Mouse (Mus musculus): ENCODE results near the gene Cald1. TPM values are rescaled to one million over a fixed set of nuclear protein-coding genes. Genes with fewer than 3 reads are reported as not detected.

Cald1 gene
- polyA plus RNA-seq, 1 experiment, result 403 TPM

- Histone ChIP-seq H3K36me3 (ENCODE audit: control insufficient read depth, insufficient read depth, low read length, poor library complexity, severe bottlenecking) (no peaks in the 10 kb centered on the region), H3K27ac (ENCODE audit: insufficient read depth, low read length) (no peak overlapping the region), H3K9me3 (replicated peaks; ENCODE audit: control insufficient read depth, insufficient read depth, low read length, poor library complexity, severe bottlenecking) (no peaks in the 10 kb centered on the region), H3K9ac (ENCODE audit: low read depth, poor library complexity, severe bottlenecking) (no peak overlapping the region), H3K4me1 (ENCODE audit: control insufficient read depth, insufficient read depth, low read length) (no peaks in the 10 kb centered on the region), H3K4me3 (ENCODE audit: low read depth, low read length) (no peak overlapping the region), H3K27me3 (ENCODE audit: control insufficient read depth, insufficient read depth, low read length, poor library complexity, severe bottlenecking) (no peaks in the 10 kb centered on the region)
- TF ChIP-seq CTCF (IDR thresholded peaks at IDR 0.05; ENCODE audit: low read depth, low read length) (no peak), EP300 (IDR thresholded peaks at IDR 0.05; ENCODE audit: insufficient read depth, low read depth, low read length) (no peak), POLR2A (IDR thresholded peaks at IDR 0.05; ENCODE audit: insufficient read depth, low read length) (no peak)
Observed at GRCm38 (mm10) chr6:34682126-34682525, 83.8 kb downstream of the Cald1 start.

GRCm38 (mm10) chr6:34684886-34685285, 86.6 kb downstream of the Cald1 start:
- H3K4me3 ChIP-seq (ENCODE audit: low read depth, low read length), result no peak overlapping the region
- H3K9ac ChIP-seq (ENCODE audit: low read depth, poor library complexity, severe bottlenecking), result no peak overlapping the region
- H3K36me3 ChIP-seq (ENCODE audit: control insufficient read depth, insufficient read depth, low read length, poor library complexity, severe bottlenecking), result no peaks in the 10 kb centered on the region
- H3K9me3 ChIP-seq (replicated peaks; ENCODE audit: control insufficient read depth, insufficient read depth, low read length, poor library complexity, severe bottlenecking), result no peaks in the 10 kb centered on the region
- no peaks in the 10 kb centered on the region for H3K4me1 ChIP-seq (ENCODE audit: control insufficient read depth, insufficient read depth, low read length)
- no peaks in the 10 kb centered on the region for H3K27me3 ChIP-seq (ENCODE audit: control insufficient read depth, insufficient read depth, low read length, poor library complexity, severe bottlenecking)
- TF ChIP-seq EP300 (IDR thresholded peaks at IDR 0.05; ENCODE audit: insufficient read depth, low read depth, low read length) (no peak), POLR2A (IDR thresholded peaks at IDR 0.05; ENCODE audit: insufficient read depth, low read length) (no peak), CTCF (IDR thresholded peaks at IDR 0.05; ENCODE audit: low read depth, low read length) (no peak)
- H3K27ac ChIP-seq (ENCODE audit: insufficient read depth, low read length), result no peak overlapping the region

GRCm38 (mm10) chr6:34688971-34689370, 90.7 kb downstream of the Cald1 start:
- TF ChIP-seq POLR2A (IDR thresholded peaks at IDR 0.05; ENCODE audit: insufficient read depth, low read length) (no peak), CTCF (IDR thresholded peaks at IDR 0.05; ENCODE audit: low read depth, low read length) (no peak), EP300 (IDR thresholded peaks at IDR 0.05; ENCODE audit: insufficient read depth, low read depth, low read length) (no peak)

GRCm38 (mm10) chr6:34691416-34691815, 93.1 kb downstream of the Cald1 start:
- no peaks in the 10 kb centered on the region; the same call in 1 of the 2 replicates for H3K27me3 ChIP-seq (ENCODE audit: control insufficient read depth, insufficient read depth, low read length, poor library complexity, severe bottlenecking)
- TF ChIP-seq CTCF (IDR thresholded peaks at IDR 0.05; ENCODE audit: low read depth, low read length) (no peak), EP300 (IDR thresholded peaks at IDR 0.05; ENCODE audit: insufficient read depth, low read depth, low read length) (no peak), POLR2A (IDR thresholded peaks at IDR 0.05; ENCODE audit: insufficient read depth, low read length) (no peak)
- H3K9me3 ChIP-seq (replicated peaks; ENCODE audit: control insufficient read depth, insufficient read depth, low read length, poor library complexity, severe bottlenecking), result no peaks in the 10 kb centered on the region
- no peak overlapping the region for H3K4me3 ChIP-seq (ENCODE audit: low read depth, low read length)
- H3K36me3 ChIP-seq (ENCODE audit: control insufficient read depth, insufficient read depth, low read length, poor library complexity, severe bottlenecking), result no peaks in the 10 kb centered on the region
- H3K4me1 ChIP-seq (ENCODE audit: control insufficient read depth, insufficient read depth, low read length), result no peaks in the 10 kb centered on the region
- H3K9ac ChIP-seq (ENCODE audit: low read depth, poor library complexity, severe bottlenecking), result no peak overlapping the region
- H3K27ac ChIP-seq (ENCODE audit: insufficient read depth, low read length), result no peak overlapping the region

More at GRCm38 (mm10) chr6:34688971-34689370, 90.7 kb downstream of the Cald1 start:
- Histone ChIP-seq H3K4me3 (ENCODE audit: low read depth, low read length) (no peak overlapping the region), H3K27me3 (ENCODE audit: control insufficient read depth, insufficient read depth, low read length, poor library complexity, severe bottlenecking) (no peaks in the 10 kb centered on the region), H3K27ac (ENCODE audit: insufficient read depth, low read length) (no peak overlapping the region), H3K36me3 (ENCODE audit: control insufficient read depth, insufficient read depth, low read length, poor library complexity, severe bottlenecking) (no peaks in the 10 kb centered on the region), H3K9me3 (replicated peaks; ENCODE audit: control insufficient read depth, insufficient read depth, low read length, poor library complexity, severe bottlenecking) (no peaks in the 10 kb centered on the region), H3K9ac (ENCODE audit: low read depth, poor library complexity, severe bottlenecking) (no peak overlapping the region), H3K4me1 (ENCODE audit: control insufficient read depth, insufficient read depth, low read length) (no peaks in the 10 kb centered on the region)

- Histone ChIP-seq H3K9ac (ENCODE audit: low read depth, poor library complexity, severe bottlenecking) (no peak overlapping the region), H3K4me1 (ENCODE audit: control insufficient read depth, insufficient read depth, low read length) (no peaks in the 10 kb centered on the region), H3K27ac (ENCODE audit: insufficient read depth, low read length) (no peak overlapping the region), H3K9me3 (replicated peaks; ENCODE audit: control insufficient read depth, insufficient read depth, low read length, poor library complexity, severe bottlenecking) (no peaks in the 10 kb centered on the region), H3K36me3 (ENCODE audit: control insufficient read depth, insufficient read depth, low read length, poor library complexity, severe bottlenecking) (no peaks in the 10 kb centered on the region), H3K4me3 (ENCODE audit: low read depth, low read length) (no peak overlapping the region), H3K27me3 (ENCODE audit: control insufficient read depth, insufficient read depth, low read length, poor library complexity, severe bottlenecking) (no peaks in the 10 kb centered on the region; the same call in 1 of the 2 replicates)
- TF ChIP-seq POLR2A (IDR thresholded peaks at IDR 0.05; ENCODE audit: insufficient read depth, low read length) (no peak), CTCF (IDR thresholded peaks at IDR 0.05; ENCODE audit: low read depth, low read length) (no peak), EP300 (IDR thresholded peaks at IDR 0.05; ENCODE audit: insufficient read depth, low read depth, low read length) (no peak)
Observed at GRCm38 (mm10) chr6:34694096-34694495, 95.8 kb downstream of the Cald1 start.

- no peak overlapping the region for H3K4me3 ChIP-seq (ENCODE audit: low read depth, low read length)
- H3K4me1 ChIP-seq (ENCODE audit: control insufficient read depth, insufficient read depth, low read length), result no peaks in the 10 kb centered on the region
- no peaks in the 10 kb centered on the region for H3K27me3 ChIP-seq (ENCODE audit: control insufficient read depth, insufficient read depth, low read length, poor library complexity, severe bottlenecking)
- no peak overlapping the region for H3K27ac ChIP-seq (ENCODE audit: insufficient read depth, low read length)
- no peaks in the 10 kb centered on the region for H3K36me3 ChIP-seq (ENCODE audit: control insufficient read depth, insufficient read depth, low read length, poor library complexity, severe bottlenecking)
- H3K9me3 ChIP-seq (replicated peaks; ENCODE audit: control insufficient read depth, insufficient read depth, low read length, poor library complexity, severe bottlenecking), result peaks cover 18% of the 10 kb centered on the region
- TF ChIP-seq EP300 (IDR thresholded peaks at IDR 0.05; ENCODE audit: insufficient read depth, low read depth, low read length), result no peak
- no peak for TF ChIP-seq POLR2A (IDR thresholded peaks at IDR 0.05; ENCODE audit: insufficient read depth, low read length)
- TF ChIP-seq CTCF (IDR thresholded peaks at IDR 0.05; ENCODE audit: low read depth, low read length), result no peak
- no peak overlapping the region for H3K9ac ChIP-seq (ENCODE audit: low read depth, poor library complexity, severe bottlenecking)
Observed at GRCm38 (mm10) chr6:34703421-34704120, 105.3 kb downstream of the Cald1 start.

Data from ES-Bruce4 (cell line).